Mouse (Mus musculus) c-Kit-negative CD71-positive TER-119-positive erythroid progenitor cells, embryonic 14.5 days (primary cell): Measurements from ENCODE around the gene Grhl1.
A peak's percentile ranks its signal among the peaks of the same experiment; 100 is the strongest.

Source experiments
- DNase-seq: peaks from one replicate; pipeline ENCODE4 v3.0.0-alpha.2; 2013; ENCODE audit warnings: low read depth, low spot score

The Grhl1 gene

DNA sequence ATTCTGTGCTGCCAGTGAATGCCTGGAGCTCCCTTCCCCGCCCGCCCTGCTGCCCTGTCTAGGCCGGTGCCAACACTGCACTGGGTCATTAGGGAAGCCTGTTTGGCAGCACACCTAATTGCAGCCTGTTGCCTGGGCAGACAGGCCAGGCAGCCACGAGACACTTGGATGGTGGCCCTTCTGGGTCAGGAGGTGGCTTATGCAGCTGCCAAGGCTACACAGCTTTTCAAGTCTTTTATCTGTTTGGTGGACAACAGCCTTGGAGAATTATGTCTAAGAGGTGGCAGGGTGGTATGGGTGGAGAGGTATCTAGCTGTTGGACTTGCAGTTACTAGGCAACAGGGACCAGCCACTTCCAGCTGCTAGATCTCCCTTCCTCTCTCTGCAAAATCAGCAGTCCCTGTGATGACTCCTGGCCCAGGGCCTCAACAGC, 70.3 kb downstream of the Grhl1 start:
- DNase-seq = no peak

DNA sequence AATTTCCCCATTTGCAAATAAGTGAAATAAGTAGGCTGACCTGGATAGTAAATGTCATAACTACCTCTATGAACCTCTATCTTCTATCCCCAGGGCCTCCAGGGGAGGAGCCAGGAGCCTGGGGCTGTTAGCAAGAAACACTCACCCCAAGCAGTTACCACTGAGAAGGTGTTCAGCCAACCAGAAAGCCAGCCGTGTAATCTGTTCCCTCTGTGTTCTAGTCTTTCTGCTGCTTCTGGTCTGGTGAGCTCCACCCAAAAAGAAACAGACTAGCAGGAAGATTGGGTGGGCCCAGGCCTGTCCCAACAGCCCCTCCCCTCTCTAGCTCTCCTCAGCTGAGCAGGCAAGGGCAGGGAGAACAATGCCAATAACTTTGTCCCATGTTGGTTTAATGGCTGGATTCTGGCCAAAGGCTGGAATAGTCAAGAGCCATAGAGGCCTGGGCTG, 72.1 kb downstream of the Grhl1 start:
- DNase-seq = peak; percentile 72

DNA sequence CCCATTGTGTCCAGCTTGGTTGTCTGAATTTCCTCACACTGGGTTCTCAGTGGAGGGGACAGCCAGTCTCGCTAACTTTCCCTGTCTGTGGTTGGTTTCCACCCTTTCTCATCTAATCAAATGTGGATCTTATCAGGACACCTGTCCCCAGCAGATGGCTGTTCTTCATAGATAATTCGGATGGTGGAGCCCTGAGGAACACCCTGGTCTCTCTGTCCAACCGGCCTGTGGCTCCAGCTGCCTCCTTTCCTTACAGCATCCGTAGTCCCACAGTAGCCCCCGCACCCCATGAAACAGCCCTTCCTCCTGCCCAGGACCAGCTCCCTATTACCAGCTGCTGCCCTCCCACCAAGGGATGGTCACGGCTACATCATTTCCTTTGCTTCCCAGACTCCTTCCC, 73.8 kb downstream of the Grhl1 start:
- DNase-seq = peak; percentile 49

DNA sequence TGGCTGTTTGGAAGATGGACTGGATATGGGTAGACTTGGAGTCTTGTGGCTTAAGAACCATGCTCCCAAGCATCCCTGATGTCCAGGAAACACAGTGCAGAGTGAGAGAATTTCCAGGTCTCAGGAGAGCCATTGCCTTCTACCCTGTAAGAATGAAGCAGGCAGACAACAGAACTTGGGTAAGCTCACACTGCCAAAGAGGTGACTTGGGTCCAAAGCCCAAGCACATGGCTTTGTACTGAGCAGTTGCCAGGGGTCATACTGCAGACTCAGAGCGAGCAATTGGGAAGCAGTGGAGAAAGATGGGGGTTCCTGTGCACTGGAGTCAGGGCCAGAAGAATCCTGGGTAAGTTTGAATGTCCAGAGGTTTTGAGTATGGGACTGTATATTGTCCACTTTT, 76.0 kb downstream of the Grhl1 start:
- DNase-seq = no peak

DNA sequence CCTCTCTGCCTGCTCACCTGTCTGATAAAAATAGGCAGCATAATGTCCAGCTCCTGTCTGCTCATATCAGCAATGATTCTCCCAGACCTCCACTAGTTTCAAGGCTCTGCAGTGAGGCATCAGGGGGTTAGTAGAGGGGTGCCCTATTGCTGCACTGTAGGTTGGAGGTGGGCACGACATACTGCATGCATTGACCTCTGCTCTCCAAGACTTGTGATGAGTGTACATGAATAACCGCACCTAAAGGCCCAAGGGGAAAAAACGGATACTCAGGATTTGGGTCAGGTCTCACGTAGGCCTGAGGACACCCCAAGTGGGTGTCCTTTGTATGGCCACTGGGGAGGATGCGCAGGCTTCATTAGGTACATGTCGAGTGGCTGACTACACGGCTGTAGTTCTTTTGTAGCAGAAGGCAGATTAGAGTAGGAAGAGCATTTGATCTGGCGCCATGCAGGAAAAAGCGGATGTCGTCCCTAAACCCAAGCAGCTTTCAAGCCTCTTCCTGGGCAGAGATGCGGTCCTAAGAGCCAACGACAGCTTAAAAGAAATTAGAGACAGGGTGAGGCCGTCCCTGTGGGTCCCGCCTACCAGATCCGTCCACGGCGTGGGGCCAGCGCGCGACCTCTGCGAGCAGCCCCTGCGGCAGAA, 78.5 kb downstream of the Grhl1 start:
- no peak for DNase-seq

DNA sequence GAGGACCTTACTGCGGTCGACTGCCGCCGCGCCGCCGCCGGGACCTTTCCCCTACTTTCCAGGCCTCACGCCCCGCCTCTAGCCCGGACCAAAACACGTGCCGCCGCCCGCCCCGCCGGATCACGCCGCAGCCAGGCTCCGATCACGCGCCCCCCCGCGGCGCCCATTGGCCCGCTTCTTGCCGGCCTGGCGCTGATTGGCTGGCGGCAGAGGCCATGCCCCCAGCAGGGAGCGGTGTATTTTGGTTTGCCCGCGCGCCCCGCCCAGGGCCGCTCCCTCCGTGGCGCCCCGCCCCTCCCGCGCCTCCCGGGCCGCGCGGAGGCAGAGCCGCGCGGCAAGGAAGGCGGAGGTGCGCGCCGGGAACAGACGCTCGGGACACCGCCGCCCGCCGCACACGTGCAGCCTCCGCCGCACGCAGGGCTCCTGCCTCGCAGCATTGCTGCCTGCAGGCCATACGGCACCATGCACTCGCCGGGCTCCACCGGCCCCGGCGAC, 79.0 kb downstream of the Grhl1 start, which contains the start of gene Klf11:
Klf11 (plus strand) TSS at position 212 of the 495 bp plus-strand sequence.
- peak; percentile 87 for DNase-seq

DNA sequence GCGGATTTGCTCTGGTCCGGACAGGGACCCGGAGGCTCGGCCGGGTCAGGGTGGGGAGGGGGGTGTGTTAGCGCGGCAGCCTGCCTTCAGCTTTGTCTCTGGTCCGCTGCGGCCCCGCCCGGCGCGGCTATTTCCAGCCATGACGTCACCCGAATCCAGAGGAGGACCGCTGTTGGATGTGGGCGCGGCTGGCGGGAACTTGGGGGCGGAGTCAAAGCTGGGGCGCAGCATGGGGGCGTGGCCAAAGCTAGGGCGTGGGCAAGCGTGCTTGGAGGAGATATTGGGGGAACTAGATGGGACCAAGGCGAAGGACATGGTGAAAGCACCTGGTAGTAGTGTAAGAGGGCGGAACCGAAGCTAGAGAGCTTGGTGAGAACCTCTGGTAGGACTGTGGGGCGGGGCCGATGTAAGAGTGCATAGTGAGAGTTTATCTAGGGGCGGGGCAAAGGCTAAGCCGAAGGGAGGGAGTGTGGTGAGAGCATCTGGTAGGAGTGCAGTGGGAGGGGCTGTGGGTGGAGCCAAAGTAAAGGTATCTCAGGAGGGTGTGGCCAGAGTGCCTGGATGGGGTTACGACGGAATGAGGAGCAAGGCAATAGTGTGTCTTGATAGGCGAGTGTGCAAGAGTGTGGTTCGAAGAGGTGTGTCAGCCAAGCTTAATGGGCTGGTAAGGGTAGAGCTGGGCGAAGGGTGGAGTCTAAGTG, 79.7 kb downstream of the Grhl1 start:
- peak; percentile 99 for DNase-seq

DNA sequence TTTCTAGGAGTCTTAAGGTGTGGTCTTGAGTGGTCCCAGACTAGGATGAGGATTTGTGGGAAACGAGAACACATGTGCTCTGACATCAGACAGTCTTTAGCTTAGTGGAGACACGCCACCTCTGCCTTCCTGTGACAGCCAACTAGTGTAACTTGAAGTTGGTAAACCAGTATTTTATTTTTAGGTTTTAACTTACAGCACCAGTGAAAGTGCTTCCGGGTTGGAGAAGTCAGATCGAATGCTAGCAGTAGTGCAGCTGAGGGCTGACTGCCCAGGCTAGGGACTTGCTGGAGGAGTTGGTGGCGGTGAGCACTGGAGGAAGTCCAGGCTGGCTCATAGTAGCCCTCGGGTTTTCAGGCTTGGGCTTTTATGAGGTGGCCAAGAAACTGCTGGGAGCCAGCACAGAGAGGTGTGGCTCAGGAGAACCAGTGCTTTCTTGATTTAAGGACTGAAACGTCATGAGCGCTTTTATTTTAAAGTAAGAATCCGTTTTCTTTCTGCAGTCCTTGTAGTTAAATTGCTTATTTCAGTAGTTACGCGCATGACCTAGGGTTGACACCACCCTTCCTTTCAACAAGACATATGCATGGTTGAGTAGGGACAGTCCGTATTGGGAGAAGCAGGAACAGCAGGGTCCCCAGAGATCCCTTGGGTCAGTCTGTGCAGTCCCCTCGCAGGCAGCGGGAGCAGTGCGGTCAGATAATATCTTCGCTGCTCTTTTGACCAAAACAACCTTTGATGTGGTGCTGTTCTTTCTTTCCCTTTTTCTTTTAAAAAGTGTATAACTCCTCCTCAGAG, 82.2 kb downstream of the Grhl1 start:
- DNase-seq = no peak

DNA sequence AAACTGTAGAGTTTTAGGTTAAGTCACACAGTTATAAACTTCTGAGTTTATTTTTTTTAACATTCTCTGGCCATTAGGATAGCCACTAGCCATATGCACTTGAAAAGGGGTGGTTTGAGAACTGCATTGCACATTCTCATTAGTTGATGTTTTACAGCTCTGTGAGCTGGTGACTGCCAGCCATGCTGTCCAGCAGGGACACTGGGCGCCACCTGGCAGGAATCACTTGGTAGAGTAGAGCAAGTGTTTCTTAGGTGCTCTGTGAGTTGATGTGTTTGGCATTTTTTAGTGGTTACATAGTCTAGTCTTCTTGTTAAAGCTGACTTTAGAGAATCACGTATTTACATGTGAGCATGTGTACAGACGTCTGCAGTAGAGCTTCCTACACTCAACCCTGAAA, 84.4 kb downstream of the Grhl1 start:
- no peak for DNase-seq

DNA sequence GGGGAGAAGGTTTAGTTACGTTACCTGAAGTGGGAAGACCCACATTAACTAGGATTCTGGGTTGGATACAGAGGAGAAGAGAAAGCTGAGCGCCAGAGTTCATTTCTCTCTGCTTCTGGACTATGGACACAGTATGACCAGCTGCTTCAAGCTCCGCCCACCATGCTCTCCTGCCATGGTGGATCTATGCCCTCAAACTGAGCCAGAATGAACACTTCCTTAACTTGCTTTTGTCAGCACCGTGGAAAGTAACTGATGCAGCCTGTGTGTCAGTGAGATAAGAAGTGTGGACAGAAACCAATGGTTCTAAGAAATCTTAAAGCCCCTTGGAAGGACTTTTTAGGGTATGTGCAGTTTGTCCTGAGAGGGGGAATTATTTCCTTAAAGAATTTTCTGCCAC, 86.9 kb downstream of the Grhl1 start:
- DNase-seq = no peak

DNA sequence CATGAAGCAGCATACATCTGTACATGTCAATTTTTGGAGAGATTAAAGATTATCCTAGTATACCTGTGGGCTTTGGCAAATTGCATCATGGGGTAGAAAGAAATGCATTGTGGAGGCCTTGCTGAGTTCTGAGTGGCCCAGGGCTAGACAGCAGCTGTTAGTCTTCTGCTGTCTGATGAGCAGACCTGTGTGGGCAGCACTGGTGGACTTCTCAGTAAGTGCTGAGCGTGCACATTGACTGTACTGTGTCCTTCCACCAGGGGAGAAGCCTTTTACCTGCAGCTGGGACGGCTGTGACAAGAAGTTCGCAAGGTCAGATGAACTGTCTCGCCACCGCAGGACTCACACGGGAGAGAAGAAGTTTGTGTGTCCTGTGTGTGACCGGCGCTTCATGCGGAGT, 87.8 kb downstream of the Grhl1 start:
- DNase-seq = no peak

DNA sequence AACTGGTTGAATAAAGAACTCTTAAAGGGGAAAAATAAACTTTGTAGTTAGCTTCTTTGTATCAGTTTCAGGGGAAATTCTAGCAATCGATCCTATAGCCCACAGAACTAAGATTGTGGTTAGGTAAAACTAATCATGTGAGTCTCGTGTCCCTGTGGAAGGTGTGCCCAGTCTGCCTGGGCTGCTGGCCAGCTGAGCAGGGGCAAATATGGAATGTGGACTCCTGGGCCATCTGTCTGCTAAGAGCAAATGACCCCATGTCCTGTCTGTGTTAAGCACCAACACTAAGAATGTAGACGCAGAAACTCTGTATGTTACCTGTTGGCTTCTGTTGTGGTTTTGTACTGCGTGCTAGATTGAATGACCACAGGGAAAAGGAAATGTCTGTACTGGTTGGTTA, 89.0 kb downstream of the Grhl1 start:
- no peak for DNase-seq

DNA sequence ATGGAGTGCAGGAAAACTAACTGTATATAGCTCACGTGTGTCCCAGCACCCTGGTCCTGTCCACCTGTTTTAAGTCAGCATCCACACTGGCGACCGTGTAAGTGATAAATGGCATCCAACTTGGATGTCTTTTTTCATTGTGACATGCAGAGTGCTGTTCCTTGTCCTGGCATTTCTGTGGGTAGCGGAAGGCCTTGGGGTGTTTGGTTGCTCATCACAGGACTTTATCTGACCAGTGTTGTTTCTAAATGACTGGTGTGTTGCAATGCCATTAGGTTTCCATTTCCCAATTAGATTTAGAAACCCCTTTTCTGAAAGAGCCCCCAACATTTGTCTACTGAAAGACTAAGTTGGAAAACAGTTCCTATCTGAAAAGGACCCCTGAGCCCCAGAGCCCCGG, 90.0 kb downstream of the Grhl1 start:
- DNase-seq = no peak
